Mouse (Mus musculus) MEL (cell line): Measurements from ENCODE around the gene P2rx4.

Experiments used
- CHD1 ChIP-seq: IDR thresholded peaks from 2 replicates; pipeline ENCODE4 v1.6.1; 2012; ENCODE audit warnings: low read depth, mild to moderate bottlenecking, inconsistent platforms, low read length, improper control_type of control experiment
- CTCF ChIP-seq, 3 experiments: IDR thresholded peaks in 2 of 3; conservative IDR thresholded peaks in 1 of 3; 2 replicates each; pipeline ENCODE4 v1.5.1; 2011 to 2012; ENCODE audit warnings: low read length in 3 of 3, low read depth in 2 of 3, mild to moderate bottlenecking in 2 of 3, improper control_type of control experiment in 1 of 3, inconsistent platforms in 1 of 3, mixed read lengths in 1 of 3, moderate library complexity in 1 of 3; ENCODE audit not compliant: control insufficient read depth in 1 of 3, insufficient read depth in 1 of 3, poor library complexity in 1 of 3, severe bottlenecking in 1 of 3
- E2F4 ChIP-seq: IDR thresholded peaks from 2 replicates; pipeline ENCODE4 v1.6.1; 2011; ENCODE audit warnings: low read depth, low read length, improper control_type of control experiment, borderline replicate concordance
- ELF1 ChIP-seq: IDR thresholded peaks from 2 replicates; pipeline ENCODE4 v1.6.1; 2014; ENCODE audit warnings: low read depth, mild to moderate bottlenecking, inconsistent platforms, low read length, improper control_type of control experiment, moderate library complexity
- EP300 ChIP-seq, 2 experiments: IDR thresholded peaks; 2 replicates each; pipeline ENCODE4 v1.6.1; 2011; ENCODE audit warnings: improper control_type of control experiment in 2 of 2, low read length in 2 of 2, low read depth in 1 of 2, mild to moderate bottlenecking in 1 of 2
- GABPA ChIP-seq: IDR thresholded peaks from 2 replicates; pipeline ENCODE4 v1.6.1; 2012; ENCODE audit warnings: low read depth, mild to moderate bottlenecking, inconsistent platforms, low read length, improper control_type of control experiment, moderate library complexity
- GATA1 ChIP-seq: IDR thresholded peaks from 2 replicates; pipeline ENCODE4 v1.6.1; 2011; ENCODE audit warnings: low read depth, low read length, improper control_type of control experiment
- MAFK ChIP-seq: IDR thresholded peaks from 2 replicates; pipeline ENCODE4 v1.6.1; 2011; ENCODE audit warnings: low read depth, mild to moderate bottlenecking, low read length, improper control_type of control experiment, borderline replicate concordance
- MYC ChIP-seq: IDR thresholded peaks from 2 replicates; pipeline ENCODE4 v1.6.1; 2011; ENCODE audit warnings: low read depth, mild to moderate bottlenecking, low read length, improper control_type of control experiment, moderate library complexity
- NRF1 ChIP-seq: IDR thresholded peaks from 2 replicates; pipeline ENCODE4 v1.6.1; 2014; ENCODE audit warnings: low read depth, mild to moderate bottlenecking, inconsistent platforms, low read length, improper control_type of control experiment, moderate library complexity; ENCODE audit not compliant: poor library complexity, insufficient read depth, severe bottlenecking
- POLR2A ChIP-seq, 2 experiments: IDR thresholded peaks; 2 replicates each; pipeline ENCODE4 v1.6.1; 2011 to 2012; ENCODE audit warnings: low read length in 2 of 2, mild to moderate bottlenecking in 2 of 2, control low read depth in 1 of 2, improper control_type of control experiment in 1 of 2, low read depth in 1 of 2, moderate library complexity in 1 of 2; ENCODE audit not compliant: control insufficient read depth in 1 of 2, insufficient read depth in 1 of 2, poor library complexity in 1 of 2
- RCOR1 ChIP-seq: IDR thresholded peaks from 2 replicates; pipeline ENCODE4 v1.6.1; 2012; ENCODE audit warnings: low read depth, mild to moderate bottlenecking, inconsistent platforms, low read length, improper control_type of control experiment
- SMC3 ChIP-seq: IDR thresholded peaks from 2 replicates; pipeline ENCODE4 v1.6.1; 2011; ENCODE audit warnings: low read depth, low read length, improper control_type of control experiment

GRCm38 (mm10) chr5:122677983-122678382 is 29.4 kb upstream of the P2rx4 start:
- TF ChIP-seq POLR2A (IDR thresholded peaks at IDR 0.05; ENCODE audit: control insufficient read depth in 1 of 2, insufficient read depth in 1 of 2, low read depth in 1 of 2, low read length in 2 of 2, poor library complexity in 1 of 2) = no peak
- TF ChIP-seq GATA1 = no peak
- no peak for TF ChIP-seq CTCF (IDR thresholded peaks at IDR 0.05 in 2 of 3, conservative IDR thresholded peaks at IDR 0.05 in 1 of 3; ENCODE audit: control insufficient read depth in 1 of 3, insufficient read depth in 1 of 3, low read depth in 2 of 3, low read length in 3 of 3, poor library complexity in 1 of 3, severe bottlenecking in 1 of 3)
- TF ChIP-seq MAFK = no peak
- no peak for TF ChIP-seq NRF1
- TF ChIP-seq E2F4 = no peak
- no peak for TF ChIP-seq ELF1
- TF ChIP-seq RCOR1 = no peak
- no peak for TF ChIP-seq EP300 (IDR thresholded peaks at IDR 0.05; ENCODE audit: low read depth in 1 of 2, low read length in 2 of 2)
- TF ChIP-seq CHD1 = no peak
- no peak for TF ChIP-seq SMC3
- TF ChIP-seq MYC = no peak
- no peak for TF ChIP-seq GABPA
